Mouse (Mus musculus) limb, embryonic 11.5 days (tissue): ENCODE data around the gene Nkd1. TPM values are rescaled to one million over a fixed set of nuclear protein-coding genes. Genes with fewer than 3 reads are reported as not detected.

Experiments used
- ATAC-seq: fragments of 200-750 bp; cut with Nextera tagmentation; 2 replicates; pipeline ENCODE4 v1.8.0; 2017; ENCODE audit warnings: low read depth; ENCODE audit not compliant: insufficient number of reproducible peaks, low FRiP score, low TSS enrichment
- DNase-seq: peaks from one replicate; pipeline ENCODE4 v3.0.0-alpha.2; 2015; ENCODE audit warnings: low spot score
- H3K27ac ChIP-seq: fragments of 300-500 bp; sonication (generic); replicated peaks from 2 replicates; pipeline ENCODE4 v1.5.1; 2014; ENCODE audit warnings: low read depth, mild to moderate bottlenecking, low read length
- H3K27me3 ChIP-seq: fragments of 300-500 bp; sonication (generic); 2 replicates; pipeline ENCODE4 v1.6.1; 2014; ENCODE audit warnings: mild to moderate bottlenecking, low read length, mixed read lengths; ENCODE audit not compliant: control insufficient read depth, insufficient read depth
- H3K36me3 ChIP-seq: fragments of 300-500 bp; sonication (generic); 2 replicates; pipeline ENCODE4 v1.6.1; 2014; ENCODE audit warnings: mild to moderate bottlenecking, low read length, moderate library complexity, mixed read lengths; ENCODE audit not compliant: control insufficient read depth, insufficient read depth
- H3K4me1 ChIP-seq: fragments of 300-500 bp; sonication (generic); 2 replicates; pipeline ENCODE4 v1.6.1; 2014; ENCODE audit warnings: low read length, mixed read lengths; ENCODE audit not compliant: control insufficient read depth, insufficient read depth
- H3K4me2 ChIP-seq: fragments of 300-500 bp; sonication (generic); 2 replicates; pipeline ENCODE4 v1.6.1; 2014; ENCODE audit warnings: low read depth, mild to moderate bottlenecking, moderate library complexity; ENCODE audit not compliant: severe bottlenecking
- H3K4me3 ChIP-seq: fragments of 300-500 bp; sonication (generic); 2 replicates; pipeline ENCODE4 v1.5.1; 2014; ENCODE audit warnings: low read depth, low read length
- H3K9ac ChIP-seq: fragments of 300-500 bp; sonication (generic); 2 replicates; pipeline ENCODE4 v1.6.1; 2014; ENCODE audit warnings: mild to moderate bottlenecking, low read length
- H3K9me3 ChIP-seq: fragments of 300-500 bp; sonication (generic); 2 replicates; pipeline ENCODE4 v1.6.1; 2016; ENCODE audit warnings: low read length; ENCODE audit not compliant: control insufficient read depth
- WGBS: fragments of 180-500 bp; shearing (Covaris S2); extraction: QIAGEN DNeasy Blood & Tissue Kit; methylation state at CpG from one replicate; pipeline ENCODE4 v1.1.7; 2014; 5-methylcytosine and 5-hydroxymethylcytosine counted together
- polyA plus RNA-seq: library from polyadenylated mRNA; unstranded; fragments of >200 nt; fragmentation: Nextera tagmentation; extraction: Ambion mirVana; gene quantifications from 2 replicates; pipeline ENCODE4 v1.2.1, GENCODE M21; 2014

Gene Nkd1
- polyA plus RNA-seq, 1 experiment from 2014 or later = 47.6 TPM

- peaks cover 27% of the 10 kb centered on the region for H3K4me1 ChIP-seq
- H3K9ac ChIP-seq = no peak overlapping the region
- no peak overlapping the region for H3K27ac ChIP-seq
- 40% methylated on average over 4 of the region's 4 CpGs for WGBS
- DNase-seq (peak; percentile 60), ATAC-seq (peak; percentile 65; the same call in 1 of the 2 replicates)
- H3K9me3 ChIP-seq = peaks cover 5% of the 10 kb centered on the region; the same call in 1 of the 2 replicates
- H3K27me3 ChIP-seq = no peaks in the 10 kb centered on the region
- H3K36me3 ChIP-seq = 0 out of 2 replicates have a peak, but pooled peaks cover 2% of the 10 kb centered on the region
- H3K4me3 ChIP-seq = no peak overlapping the region
- no peak overlapping the region for H3K4me2 ChIP-seq
These were observed 23.5 kb downstream of the Nkd1 start for GRCm38 (mm10) chr8:88544677-88545076.

- Histone ChIP-seq H3K36me3 (0 out of 2 replicates have a peak, but pooled peaks cover 2% of the 10 kb centered on the region), H3K27me3 (no peaks in the 10 kb centered on the region), H3K4me2 (no peak overlapping the region), H3K9me3 (peaks cover 5% of the 10 kb centered on the region; the same call in 1 of the 2 replicates), H3K9ac (no peak overlapping the region), H3K27ac (peak overlapping the region; percentile 76), H3K4me1 (peaks cover 27% of the 10 kb centered on the region), H3K4me3 (no peak overlapping the region)
- WGBS = 95% methylated on average over 7 of the region's 7 CpGs
- no peak for DNase-seq
- ATAC-seq = no peak
These were observed 24.3 kb downstream of the Nkd1 start for GRCm38 (mm10) chr8:88545441-88545840.

GRCm38 (mm10) chr8:88546032-88546732 is 25.0 kb downstream of the Nkd1 start:
- H3K9ac ChIP-seq = no peak overlapping the region
- peak; percentile 50 for DNase-seq
- peak; percentile 41; the same call in 1 of the 2 replicates for ATAC-seq
- H3K36me3 ChIP-seq = 0 out of 2 replicates have a peak, but pooled peaks cover 2% of the 10 kb centered on the region
- H3K9me3 ChIP-seq = peaks cover 5% of the 10 kb centered on the region; the same call in 1 of the 2 replicates
- 43% methylated on average over 18 of the region's 18 CpGs for whole genome bisulfite sequencing
- peak overlapping the region; percentile 76 for H3K27ac ChIP-seq
- H3K4me1 ChIP-seq = peaks cover 27% of the 10 kb centered on the region
- H3K4me3 ChIP-seq = no peak overlapping the region
- H3K27me3 ChIP-seq = no peaks in the 10 kb centered on the region
- H3K4me2 ChIP-seq = no peak overlapping the region

GRCm38 (mm10) chr8:88555669-88556068 is 34.5 kb downstream of the Nkd1 start:
- Histone ChIP-seq H3K27ac (no peak overlapping the region), H3K4me3 (no peak overlapping the region), H3K9ac (no peak overlapping the region), H3K27me3 (no peaks in the 10 kb centered on the region), H3K4me1 (no peaks in the 10 kb centered on the region), H3K36me3 (0 out of 2 replicates have a peak, but pooled peaks cover 2% of the 10 kb centered on the region), H3K9me3 (no peaks in the 10 kb centered on the region), H3K4me2 (no peak overlapping the region)
- ATAC-seq = no peak
- 70% methylated on average over 4 of the region's 4 CpGs for WGBS
- no peak for DNase-seq

GRCm38 (mm10) chr8:88559985-88560473 is 38.9 kb downstream of the Nkd1 start:
- H3K4me1 ChIP-seq = peaks cover 7% of the 10 kb centered on the region; the same call in 1 of the 2 replicates
- H3K36me3 ChIP-seq = 0 out of 2 replicates have a peak, but pooled peaks cover 2% of the 10 kb centered on the region
- DNase-seq (no peak), ATAC-seq (no peak)
- no peak overlapping the region for H3K9ac ChIP-seq
- H3K27me3 ChIP-seq = no peaks in the 10 kb centered on the region
- no peak overlapping the region for H3K27ac ChIP-seq
- H3K4me2 ChIP-seq = no peak overlapping the region
- no peak overlapping the region for H3K4me3 ChIP-seq
- H3K9me3 ChIP-seq = no peaks in the 10 kb centered on the region
- 95% methylated on average over 6 of the region's 6 CpGs for WGBS

- H3K9ac ChIP-seq = no peak overlapping the region
- H3K9me3 ChIP-seq = no peaks in the 10 kb centered on the region
- H3K27ac ChIP-seq = no peak overlapping the region
- peaks cover 9% of the 10 kb centered on the region; the same call in 1 of the 2 replicates for H3K4me1 ChIP-seq
- H3K4me2 ChIP-seq = no peak overlapping the region
- WGBS = 73% methylated on average over 3 of the region's 3 CpGs
- no peak for ATAC-seq
- DNase-seq = no peak
- no peaks in the 10 kb centered on the region for H3K36me3 ChIP-seq
- H3K27me3 ChIP-seq = no peaks in the 10 kb centered on the region
- H3K4me3 ChIP-seq = no peak overlapping the region
These were observed 40.2 kb downstream of the Nkd1 start for GRCm38 (mm10) chr8:88561402-88561801.

- Histone ChIP-seq H3K9ac (no peak overlapping the region), H3K4me1 (peaks cover 12% of the 10 kb centered on the region; the same call in 1 of the 2 replicates), H3K27ac (no peak overlapping the region), H3K36me3 (no peaks in the 10 kb centered on the region), H3K9me3 (no peaks in the 10 kb centered on the region), H3K4me3 (no peak overlapping the region), H3K4me2 (no peak overlapping the region), H3K27me3 (no peaks in the 10 kb centered on the region)
- ATAC-seq = no peak
- WGBS = 65% methylated on average over 10 of the region's 11 CpGs
- no peak for DNase-seq
These were observed 43.2 kb downstream of the Nkd1 start for GRCm38 (mm10) chr8:88564256-88564903.

- H3K9ac ChIP-seq = no peak overlapping the region
- WGBS = 82% methylated on average over 4 of the region's 4 CpGs
- H3K4me1 ChIP-seq = peaks cover 21% of the 10 kb centered on the region
- H3K4me2 ChIP-seq = no peak overlapping the region
- ATAC-seq = no peak
- H3K9me3 ChIP-seq = no peaks in the 10 kb centered on the region
- H3K27ac ChIP-seq = no peak overlapping the region
- no peak overlapping the region for H3K4me3 ChIP-seq
- DNase-seq = no peak
- no peaks in the 10 kb centered on the region for H3K36me3 ChIP-seq
- no peaks in the 10 kb centered on the region for H3K27me3 ChIP-seq
These were observed 45.0 kb downstream of the Nkd1 start for GRCm38 (mm10) chr8:88566119-88566518.
